Mouse (Mus musculus): ENCODE data around the gene Dtnb.

Dtnb gene

GRCm38 (mm10) chr12:3738741-3739529 is 166.8 kb downstream of the Dtnb start:
- DNase-seq, result no peak

- DNase-seq, result peak; percentile 22 to 45
Observed at GRCm38 (mm10) chr12:3739749-3740704, 167.8 kb downstream of the Dtnb start.

GRCm38 (mm10) chr12:3740705-3741081 is 168.5 kb downstream of the Dtnb start:
- DNase-seq, result no peak

- peak; percentile 37 to 58 for DNase-seq
Observed at GRCm38 (mm10) chr12:3745432-3746105, 173.4 kb downstream of the Dtnb start.

GRCm38 (mm10) chr12:3746369-3746768 is 174.2 kb downstream of the Dtnb start:
- no peak for DNase-seq

- DNase-seq, result no peak
Observed at GRCm38 (mm10) chr12:3747583-3747982, 175.4 kb downstream of the Dtnb start.

- no peak for DNase-seq
Observed at GRCm38 (mm10) chr12:3755522-3755921, 183.3 kb downstream of the Dtnb start.

GRCm38 (mm10) chr12:3756216-3756615 is 184.0 kb downstream of the Dtnb start:
- no peak for DNase-seq

GRCm38 (mm10) chr12:3758127-3758526 is 185.9 kb downstream of the Dtnb start:
- no peak for DNase-seq

- peak; percentile 57 to 61 for DNase-seq
Observed at GRCm38 (mm10) chr12:3759419-3759818, 187.2 kb downstream of the Dtnb start.

- no peak for DNase-seq
Observed at GRCm38 (mm10) chr12:3760876-3761590, 188.9 kb downstream of the Dtnb start.

- no peak for DNase-seq
Observed at GRCm38 (mm10) chr12:3761591-3762295, 189.6 kb downstream of the Dtnb start.

- DNase-seq, result no peak
Observed at GRCm38 (mm10) chr12:3764191-3764804, 192.1 kb downstream of the Dtnb start.

GRCm38 (mm10) chr12:3767360-3767759 is 195.2 kb downstream of the Dtnb start:
- DNase-seq, result no peak

- no peak for DNase-seq
Observed at GRCm38 (mm10) chr12:3768391-3768790, 196.2 kb downstream of the Dtnb start.

- no peak for DNase-seq
Observed at GRCm38 (mm10) chr12:3770546-3770945, 198.4 kb downstream of the Dtnb start.

- no peak for DNase-seq
Observed at GRCm38 (mm10) chr12:3771080-3771479, 198.9 kb downstream of the Dtnb start.

- DNase-seq, result no peak
Observed at GRCm38 (mm10) chr12:3773643-3774042, 201.5 kb downstream of the Dtnb start.

- DNase-seq, result no peak
Observed at GRCm38 (mm10) chr12:3776015-3776414, 203.8 kb downstream of the Dtnb start.

- DNase-seq, result no peak
Observed at GRCm38 (mm10) chr12:3777682-3778081, 205.5 kb downstream of the Dtnb start.

- no peak for DNase-seq
Observed at GRCm38 (mm10) chr12:3778286-3778685, 206.1 kb downstream of the Dtnb start.

Measured in spleen, adult 18-20 months (tissue).